Mouse (Mus musculus) limb, embryonic 15.5 days (tissue): Measurements from ENCODE around the gene Apobec1. TPM values are rescaled to one million over a fixed set of nuclear protein-coding genes. Genes with fewer than 3 reads are reported as not detected.

Experiments used
- ATAC-seq: fragments of 200-750 bp; cut with Nextera tagmentation; 2 replicates; pipeline ENCODE4 v1.8.0; 2017; ENCODE audit warnings: low read depth, moderate TSS enrichment; ENCODE audit not compliant: insufficient number of reproducible peaks, low FRiP score, low TSS enrichment
- H3K27ac ChIP-seq: fragments of 300-500 bp; sonication (generic); 2 replicates; pipeline ENCODE4 v1.5.1; 2015; ENCODE audit warnings: moderate library complexity, mild to moderate bottlenecking, inconsistent platforms
- H3K27me3 ChIP-seq: fragments of 300-500 bp; sonication (generic); 2 replicates; pipeline ENCODE4 v1.6.1; 2015; ENCODE audit warnings: inconsistent platforms
- H3K36me3 ChIP-seq: fragments of 300-500 bp; sonication (generic); 2 replicates; pipeline ENCODE4 v1.6.1; 2015; ENCODE audit warnings: inconsistent platforms
- H3K4me1 ChIP-seq: fragments of 300-500 bp; sonication (generic); 2 replicates; pipeline ENCODE4 v1.6.1; 2015; ENCODE audit warnings: inconsistent platforms
- H3K4me2 ChIP-seq: fragments of 300-500 bp; sonication (generic); 2 replicates; pipeline ENCODE4 v1.6.1; 2015; ENCODE audit warnings: mild to moderate bottlenecking, inconsistent platforms
- H3K4me3 ChIP-seq: fragments of 300-500 bp; sonication (generic); 2 replicates; pipeline ENCODE4 v1.5.1; 2015; ENCODE audit warnings: mild to moderate bottlenecking, inconsistent platforms
- H3K9ac ChIP-seq: fragments of 300-500 bp; sonication (generic); 2 replicates; pipeline ENCODE4 v1.6.1; 2015; ENCODE audit warnings: inconsistent platforms
- H3K9me3 ChIP-seq: fragments of 300-500 bp; sonication (generic); 2 replicates; pipeline ENCODE4 v1.6.1; 2016; ENCODE audit warnings: inconsistent platforms
- WGBS: fragments of 180-500 bp; shearing (Covaris S2); methylation state at CpG from one replicate; pipeline ENCODE4 v1.1.7; 2015; 5-methylcytosine and 5-hydroxymethylcytosine counted together
- polyA plus RNA-seq: library from polyadenylated mRNA; unstranded; fragments of >200 nt; fragmentation: Nextera tagmentation; extraction: Ambion mirVana; gene quantifications from 2 replicates; pipeline ENCODE4 v1.2.1, GENCODE M21; 2015

Gene Apobec1
- polyA plus RNA-seq, 1 experiment from 2014 or later: 4.0 TPM

- Histone ChIP-seq H3K4me1 (no peaks in the 10 kb centered on the region), H3K9ac (no peak overlapping the region), H3K27ac (no peak overlapping the region), H3K27me3 (no peaks in the 10 kb centered on the region), H3K4me2 (no peak overlapping the region), H3K9me3 (no peaks in the 10 kb centered on the region), H3K4me3 (no peak overlapping the region), H3K36me3 (no peaks in the 10 kb centered on the region)
- 92% methylated on average over 6 of the region's 6 CpGs for WGBS
- no peak for ATAC-seq
These were observed 18.8 kb upstream of the Apobec1 start for GRCm38 (mm10) chr6:122621066-122621465.

- Histone ChIP-seq H3K4me1 (no peaks in the 10 kb centered on the region), H3K27ac (no peak overlapping the region), H3K36me3 (no peaks in the 10 kb centered on the region), H3K9me3 (no peaks in the 10 kb centered on the region), H3K27me3 (no peaks in the 10 kb centered on the region), H3K4me2 (no peak overlapping the region), H3K9ac (no peak overlapping the region), H3K4me3 (no peak overlapping the region)
- ATAC-seq: no peak
- 42% methylated on average over 3 of the region's 3 CpGs for WGBS
These were observed 13.8 kb upstream of the Apobec1 start for GRCm38 (mm10) chr6:122616022-122616421.

- no peak overlapping the region for H3K9ac ChIP-seq
These were observed 11.8 kb upstream of the Apobec1 start for GRCm38 (mm10) chr6:122614047-122614446.

GRCm38 (mm10) chr6:122612426-122612825 lies 10.2 kb upstream of the Apobec1 start:
- no peak for ATAC-seq
- Histone ChIP-seq H3K4me3 (no peak overlapping the region), H3K4me2 (no peak overlapping the region), H3K9me3 (no peaks in the 10 kb centered on the region), H3K27ac (no peak overlapping the region), H3K36me3 (no peaks in the 10 kb centered on the region), H3K9ac (no peak overlapping the region), H3K27me3 (no peaks in the 10 kb centered on the region), H3K4me1 (no peaks in the 10 kb centered on the region)
- WGBS: 75% methylated on average over 4 of the region's 4 CpGs

More at GRCm38 (mm10) chr6:122614047-122614446, 11.8 kb upstream of the Apobec1 start:
- Histone ChIP-seq H3K4me3 (no peak overlapping the region), H3K36me3 (no peaks in the 10 kb centered on the region), H3K9me3 (no peaks in the 10 kb centered on the region), H3K27ac (no peak overlapping the region), H3K4me2 (no peak overlapping the region), H3K4me1 (no peaks in the 10 kb centered on the region), H3K27me3 (no peaks in the 10 kb centered on the region)
- no peak for ATAC-seq
- WGBS: 57% methylated on average over 2 of the region's 2 CpGs

GRCm38 (mm10) chr6:122609771-122610170 lies 7.5 kb upstream of the Apobec1 start, which contains the start of gene Gdf3:
Gene Gdf3 (minus strand): TSS chr6:122610087.
- WGBS: 54% methylated on average over 14 of the region's 14 CpGs
- Histone ChIP-seq H3K4me2 (no peak within 1 kb of the TSS), H3K27me3 (no peaks in the 10 kb centered on the region), H3K9me3 (no peaks in the 10 kb centered on the region), H3K4me3 (no peak within 1 kb of the TSS), H3K36me3 (no peaks in the 10 kb centered on the region), H3K4me1 (no peaks in the 10 kb centered on the region), H3K9ac (no peak within 1 kb of the TSS), H3K27ac (no peak within 1 kb of the TSS)
- no peak for ATAC-seq

GRCm38 (mm10) chr6:122609377-122609728 lies 7.1 kb upstream of the Apobec1 start:
- no peaks in the 10 kb centered on the region for H3K4me1 ChIP-seq
- WGBS: 66% methylated on average over 9 of the region's 9 CpGs
- no peak overlapping the region for H3K4me2 ChIP-seq
- ATAC-seq: no peak
- no peaks in the 10 kb centered on the region for H3K27me3 ChIP-seq
- no peak overlapping the region for H3K4me3 ChIP-seq
- H3K9me3 ChIP-seq: no peaks in the 10 kb centered on the region
- no peak overlapping the region for H3K27ac ChIP-seq
- no peak overlapping the region for H3K9ac ChIP-seq
- no peaks in the 10 kb centered on the region for H3K36me3 ChIP-seq

- H3K9me3 ChIP-seq: no peaks in the 10 kb centered on the region
These were observed 6.5 kb upstream of the Apobec1 start for GRCm38 (mm10) chr6:122608434-122609376.

GRCm38 (mm10) chr6:122607700-122608099 lies 5.5 kb upstream of the Apobec1 start:
- Histone ChIP-seq H3K27ac (no peak overlapping the region), H3K27me3 (no peaks in the 10 kb centered on the region), H3K4me1 (no peaks in the 10 kb centered on the region), H3K4me2 (no peak overlapping the region), H3K4me3 (no peak overlapping the region), H3K9ac (no peak overlapping the region), H3K36me3 (no peaks in the 10 kb centered on the region), H3K9me3 (no peaks in the 10 kb centered on the region)
- WGBS: 93% methylated on average over 12 of the region's 12 CpGs
- no peak for ATAC-seq

More at GRCm38 (mm10) chr6:122608434-122609376, 6.5 kb upstream of the Apobec1 start:
- H3K36me3 ChIP-seq: no peaks in the 10 kb centered on the region
- WGBS: 74% methylated on average over 10 of the region's 10 CpGs
- no peak overlapping the region for H3K9ac ChIP-seq
- H3K4me2 ChIP-seq: no peak overlapping the region
- no peak overlapping the region for H3K27ac ChIP-seq
- no peak overlapping the region for H3K4me3 ChIP-seq
- ATAC-seq: no peak
- H3K27me3 ChIP-seq: no peaks in the 10 kb centered on the region
- no peaks in the 10 kb centered on the region for H3K4me1 ChIP-seq

- H3K4me3 ChIP-seq: no peak overlapping the region
- H3K9ac ChIP-seq: no peak overlapping the region
- no peaks in the 10 kb centered on the region for H3K27me3 ChIP-seq
- no peak overlapping the region for H3K27ac ChIP-seq
- no peaks in the 10 kb centered on the region for H3K4me1 ChIP-seq
- no peaks in the 10 kb centered on the region for H3K36me3 ChIP-seq
- WGBS: 94% methylated on average over 11 of the region's 11 CpGs
- no peak overlapping the region for H3K4me2 ChIP-seq
- H3K9me3 ChIP-seq: no peaks in the 10 kb centered on the region
- ATAC-seq: no peak
These were observed 4.4 kb upstream of the Apobec1 start for GRCm38 (mm10) chr6:122606661-122607060.

GRCm38 (mm10) chr6:122605483-122605882 lies 3.2 kb upstream of the Apobec1 start:
- no peak for ATAC-seq
- Histone ChIP-seq H3K9me3 (no peaks in the 10 kb centered on the region), H3K27ac (no peak overlapping the region), H3K36me3 (no peaks in the 10 kb centered on the region), H3K4me2 (no peak overlapping the region), H3K9ac (no peak overlapping the region), H3K4me3 (no peak overlapping the region), H3K27me3 (no peaks in the 10 kb centered on the region), H3K4me1 (no peaks in the 10 kb centered on the region)
- 91% methylated on average over 8 of the region's 8 CpGs for WGBS

GRCm38 (mm10) chr6:122604260-122604659 lies 2.0 kb upstream of the Apobec1 start:
- Histone ChIP-seq H3K4me2 (no peak overlapping the region), H3K27ac (no peak overlapping the region), H3K9me3 (no peaks in the 10 kb centered on the region), H3K9ac (no peak overlapping the region), H3K27me3 (no peaks in the 10 kb centered on the region), H3K4me3 (no peak overlapping the region), H3K4me1 (no peaks in the 10 kb centered on the region), H3K36me3 (no peaks in the 10 kb centered on the region)
- no peak for ATAC-seq

- Histone ChIP-seq H3K9ac (no peak overlapping the region), H3K4me3 (no peak overlapping the region), H3K36me3 (no peaks in the 10 kb centered on the region), H3K27ac (no peak overlapping the region), H3K27me3 (no peaks in the 10 kb centered on the region), H3K4me1 (no peaks in the 10 kb centered on the region), H3K4me2 (peak overlapping the region; percentile 58; the same call in 1 of the 2 replicates), H3K9me3 (no peaks in the 10 kb centered on the region)
- ATAC-seq: no peak
- 32% methylated on average over 1 of the region's 1 CpGs for WGBS
These were observed 713 bp upstream of the Apobec1 start for GRCm38 (mm10) chr6:122602992-122603322.
